Mouse (Mus musculus) E14TG2a.4 (cell line): ENCODE results near the gene Tifab.

Source experiments
- CTCF ChIP-seq: conservative IDR thresholded peaks from 2 replicates; pipeline ENCODE4 v1.5.1; 2014; ENCODE audit warnings: low read length
- NANOG ChIP-seq: IDR thresholded peaks from 2 replicates; pipeline ENCODE4 v1.6.1; 2014; ENCODE audit warnings: borderline replicate concordance, low read length, mixed read lengths
- POU5F1 ChIP-seq: IDR thresholded peaks from 2 replicates; pipeline ENCODE4 v1.6.1; 2014; ENCODE audit warnings: low read length, borderline replicate concordance

- TF ChIP-seq CTCF (no peak), NANOG (no peak), POU5F1 (no peak)
These were observed 6.6 kb downstream of the Tifab start for GRCm38 (mm10) chr13:56172106-56172505.
